Mouse (Mus musculus) CH12.LX (cell line): ENCODE measurements around the gene Ryr1. TPM values are rescaled to one million over a fixed set of nuclear protein-coding genes. Genes with fewer than 3 reads are reported as not detected.

Source experiments
- DNase-seq: peaks from one replicate; pipeline ENCODE4 v3.0.0-alpha.2; 2013; ENCODE audit errors: extremely low read depth
- H3K27ac ChIP-seq: 2 replicates; pipeline ENCODE4 v1.5.1; 2012; ENCODE audit warnings: low read depth, mild to moderate bottlenecking, control low read depth, moderate library complexity; ENCODE audit not compliant: insufficient read depth
- H3K27me3 ChIP-seq: replicated peaks from 2 replicates; pipeline ENCODE3; 2012; ENCODE audit warnings: inconsistent platforms
- H3K36me3 ChIP-seq, 2 experiments: replicated peaks in 1 of 2; 2 replicates each; pipeline versions ENCODE3 to v1.6.1; 2012; ENCODE audit warnings: inconsistent platforms in 1 of 2, low read length in 1 of 2, mild to moderate bottlenecking in 1 of 2, mixed read lengths in 1 of 2, moderate library complexity in 1 of 2; ENCODE audit not compliant: control insufficient read depth in 1 of 2, insufficient read depth in 1 of 2
- H3K4me1 ChIP-seq, 2 experiments: 2 replicates each; pipeline ENCODE4 v1.6.1; 2012; ENCODE audit warnings: inconsistent platforms in 1 of 2, moderate library complexity in 1 of 2; ENCODE audit not compliant: insufficient read depth in 2 of 2, control insufficient read depth in 1 of 2
- H3K4me2 ChIP-seq: 2 replicates; pipeline ENCODE4 v1.6.1; 2012; ENCODE audit warnings: low read depth, mild to moderate bottlenecking, control low read depth; ENCODE audit not compliant: poor library complexity, insufficient read depth, severe bottlenecking
- H3K4me3 ChIP-seq, 3 experiments: fragments of 150-350 bp in 1 of 3; sonication (generic) in 1 of 3; replicated peaks in 1 of 3; 2 replicates each; pipeline versions ENCODE3 to v1.5.1; 2011 to 2012; ENCODE audit warnings: low read depth in 2 of 3, low read length in 2 of 3, mild to moderate bottlenecking in 2 of 3, moderate library complexity in 2 of 3, control low read depth in 1 of 3, improper control_type of control experiment in 1 of 3, inconsistent platforms in 1 of 3, mixed read lengths in 1 of 3; ENCODE audit not compliant: poor library complexity in 1 of 3
- H3K79me2 ChIP-seq: replicated peaks from 2 replicates; pipeline ENCODE4 v1.6.1; 2012; ENCODE audit warnings: mild to moderate bottlenecking, moderate library complexity; ENCODE audit not compliant: control insufficient read depth, poor library complexity, insufficient read depth, severe bottlenecking; ENCODE audit errors: extremely low read depth
- H3K9ac ChIP-seq: 2 replicates; pipeline ENCODE4 v1.6.1; 2012; ENCODE audit warnings: low read depth, mild to moderate bottlenecking, control low read depth, moderate library complexity; ENCODE audit not compliant: insufficient read depth
- H3K9me3 ChIP-seq: replicated peaks from 2 replicates; pipeline ENCODE3; 2012; ENCODE audit warnings: low read length, inconsistent platforms, mixed read lengths
- BHLHE40 ChIP-seq: IDR thresholded peaks from 2 replicates; pipeline ENCODE4 v1.6.1; 2011; ENCODE audit warnings: mild to moderate bottlenecking, low read depth, low read length, improper control_type of control experiment
- EP300 ChIP-seq: IDR thresholded peaks from 2 replicates; pipeline ENCODE4 v1.6.1; 2011; ENCODE audit warnings: low read length, improper control_type of control experiment
- ETS1 ChIP-seq: conservative IDR thresholded peaks from 2 replicates; pipeline ENCODE4 v1.6.1; 2012; ENCODE audit warnings: low read depth, mild to moderate bottlenecking, inconsistent platforms, low read length, improper control_type of control experiment, moderate library complexity
- GABPA ChIP-seq: IDR thresholded peaks from 2 replicates; pipeline ENCODE4 v1.6.1; 2012; ENCODE audit warnings: low read depth, low read length, improper control_type of control experiment, inconsistent platforms; ENCODE audit not compliant: insufficient replicate concordance
- IRF4 ChIP-seq: IDR thresholded peaks from 2 replicates; pipeline ENCODE4 v1.6.1; 2014; ENCODE audit warnings: low read depth, mild to moderate bottlenecking, inconsistent platforms, low read length, improper control_type of control experiment
- MAFK ChIP-seq: IDR thresholded peaks from 2 replicates; pipeline ENCODE4 v1.6.1; 2011; ENCODE audit warnings: low read length, improper control_type of control experiment; ENCODE audit not compliant: insufficient replicate concordance
- MAX ChIP-seq: IDR thresholded peaks from 2 replicates; pipeline ENCODE4 v1.6.1; 2011; ENCODE audit warnings: low read length, improper control_type of control experiment
- MEF2A ChIP-seq: IDR thresholded peaks from 2 replicates; pipeline ENCODE4 v1.6.1; 2014; ENCODE audit warnings: low read depth, mild to moderate bottlenecking, inconsistent platforms, low read length, improper control_type of control experiment, borderline replicate concordance
- MYC ChIP-seq: IDR thresholded peaks from 2 replicates; pipeline ENCODE4 v1.6.1; 2011; ENCODE audit warnings: low read depth, mild to moderate bottlenecking, improper control_type of control experiment, low read length
- NELFE ChIP-seq: IDR thresholded peaks from 2 replicates; pipeline ENCODE4 v1.6.1; 2011; ENCODE audit warnings: low read depth, low read length, improper control_type of control experiment
- POLR2A ChIP-seq: IDR thresholded peaks from 2 replicates; pipeline ENCODE4 v1.6.1; 2011; ENCODE audit warnings: low read depth, mild to moderate bottlenecking, improper control_type of control experiment, low read length
- POLR2AphosphoS2 ChIP-seq: IDR thresholded peaks from 2 replicates; pipeline ENCODE4 v1.6.1; 2011; ENCODE audit warnings: low read depth, low read length, improper control_type of control experiment
- SIN3A ChIP-seq: IDR thresholded peaks from 2 replicates; pipeline ENCODE4 v1.6.1; 2012; ENCODE audit warnings: low read length, improper control_type of control experiment, inconsistent platforms
- TCF12 ChIP-seq: IDR thresholded peaks from 2 replicates; pipeline ENCODE4 v1.6.1; 2014; ENCODE audit warnings: low read depth, mild to moderate bottlenecking, inconsistent platforms, low read length, improper control_type of control experiment
- USF1 ChIP-seq: IDR thresholded peaks from 2 replicates; pipeline ENCODE4 v1.6.1; 2014; ENCODE audit warnings: low read depth, mild to moderate bottlenecking, inconsistent platforms, low read length, improper control_type of control experiment
- ZMIZ1 ChIP-seq: IDR thresholded peaks from 2 replicates; pipeline ENCODE4 v1.6.1; 2012; ENCODE audit warnings: low read depth, mild to moderate bottlenecking, inconsistent platforms, low read length, improper control_type of control experiment
- ZNF384 ChIP-seq: IDR thresholded peaks from 2 replicates; pipeline ENCODE4 v1.6.1; 2012; ENCODE audit warnings: low read depth, low read length, improper control_type of control experiment, inconsistent platforms
- dilution Hi-C: fragments of 300-500 bp; cut with MboI; formaldehyde crosslinking; loops from 2 replicates; pipeline ENCODE4 v1.14.3; 2020; ENCODE audit warnings: low sequenced_read_pairs; ENCODE audit not compliant: extremely low pct_unique_long_range_greater_than_20kb, extremely low pct_ligation_motif_present
- in situ Hi-C: fragments of 300-500 bp; cut with MboI; formaldehyde crosslinking; loops from 3 replicates; pipeline ENCODE4 v1.14.3; 2019; ENCODE audit warnings: low sequenced_read_pairs, low pct_ligation_motif_present, low pct_unique_long_range_greater_than_20kb, mixed read lengths
- polyA plus RNA-seq: library from polyadenylated mRNA; unstranded; fragments of >175 nt; gene quantifications from 2 replicates; pipeline ENCODE4 v1.2.1, GENCODE M21; 2012; ENCODE audit warnings: low read depth; ENCODE audit not compliant: insufficient read length
- total RNA-seq, 2 experiments: library from RNA; depleted of rRNA; stranded (reverse); fragments of 300-350 nt in 1 of 2; fragments of >200 nt in 1 of 2; gene quantifications; 2 replicates each; pipeline ENCODE4 v1.2.3; 2012 to 2014

Ryr1 gene
- total and polyA plus RNA-seq, 3 experiments: 0.43 to 1.1 (median 0.68) TPM

GRCm38 (mm10) chr7:29008714-29009113 lies 116.3 kb downstream of the Ryr1 start:
- TF ChIP-seq TCF12 (no peak), EP300 (no peak), ZMIZ1 (no peak), USF1 (no peak), MEF2A (no peak), IRF4 (no peak), ETS1 (no peak), POLR2AphosphoS2 (no peak), BHLHE40 (no peak), GABPA (no peak), ZNF384 (no peak), MAFK (no peak), NELFE (no peak), POLR2A (no peak), MYC (no peak), SIN3A (no peak)
- TF ChIP-seq, all 38 proteins: peak for 0
- dilution Hi-C loops: no loop called here
- peak overlapping the region; percentile 97 for H3K27ac ChIP-seq

GRCm38 (mm10) chr7:29008171-29008570 lies 116.8 kb downstream of the Ryr1 start:
- in situ Hi-C loops (no loop called here), dilution Hi-C loops (no loop called here)
- peaks cover 5% of the 10 kb centered on the region for H3K9me3 ChIP-seq
- H3K36me3 ChIP-seq: peaks cover 11 to 32% of the 10 kb centered on the region in 2 experiments
- H3K79me2 ChIP-seq: no peaks in the 10 kb centered on the region
- H3K4me1 ChIP-seq: peaks cover 31 to 61% of the 10 kb centered on the region in 2 experiments
- no peaks in the 10 kb centered on the region for H3K27me3 ChIP-seq
- no peak overlapping the region for H3K4me2 ChIP-seq
- peak overlapping the region in 2 of 3 experiments; percentile 9 to 30 for H3K4me3 ChIP-seq
- H3K9ac ChIP-seq: no peak overlapping the region
- TF ChIP-seq IRF4 (no peak), MAX (0 out of 2 replicates have a peak, but pooled peaks have one; percentile 9)
- H3K27ac ChIP-seq: peak overlapping the region; percentile 97
- DNase-seq: no peak

More at GRCm38 (mm10) chr7:29008714-29009113, 116.3 kb downstream of the Ryr1 start:
- peak; percentile 74 for DNase-seq
- H3K4me1 ChIP-seq: peaks cover 31 to 59% of the 10 kb centered on the region in 2 experiments
- no peak overlapping the region for H3K4me2 ChIP-seq
- H3K27me3 ChIP-seq: no peaks in the 10 kb centered on the region
- no peaks in the 10 kb centered on the region for H3K79me2 ChIP-seq
- peaks cover under 1% of the 10 kb centered on the region for H3K9me3 ChIP-seq
- in situ Hi-C loops: no loop called here
- H3K4me3 ChIP-seq: peak overlapping the region in 1 of 3 experiments; percentile 30
- peaks cover 5 to 32% of the 10 kb centered on the region in 2 experiments for H3K36me3 ChIP-seq
- H3K9ac ChIP-seq: no peak overlapping the region
